Mouse (Mus musculus) lung, adult 18-20 months (tissue): Measurements from ENCODE around the gene Ctnnd2.
A peak's percentile ranks its signal among the peaks of the same experiment; 100 is the strongest.
"Not testable (repeated sequence)": the region's sequence is repeated elsewhere in the genome, so short reads cannot be mapped to it uniquely, and the experiment has no call there.

Experiments used
- DNase-seq, 2 experiments: peaks; one replicate each; pipeline ENCODE4 v3.0.0; 2022; ENCODE audit warnings: mixed read lengths in 2 of 2

Gene Ctnnd2

GRCm38 (mm10) chr15:30172391-30173281 is at the start of gene Ctnnd2:
Gene Ctnnd2 (plus strand): TSS chr15:30172593.
- DNase-seq: peak; percentile 26 to 43

- no peak for DNase-seq
Observed at GRCm38 (mm10) chr15:30130705-30131104, 41.7 kb upstream of the Ctnnd2 start.

- DNase-seq: not testable (repeated sequence)
Observed at GRCm38 (mm10) chr15:30139626-30140025, 32.8 kb upstream of the Ctnnd2 start.

- DNase-seq: no peak
Observed at GRCm38 (mm10) chr15:30145413-30145812, 27.0 kb upstream of the Ctnnd2 start.

GRCm38 (mm10) chr15:30152176-30152575 is 20.2 kb upstream of the Ctnnd2 start:
- DNase-seq: no peak

GRCm38 (mm10) chr15:30157975-30158374 is 14.4 kb upstream of the Ctnnd2 start:
- DNase-seq: no peak

- DNase-seq: no peak
Observed at GRCm38 (mm10) chr15:30170031-30170430, 2.4 kb upstream of the Ctnnd2 start.

- DNase-seq: no peak
Observed at GRCm38 (mm10) chr15:30171493-30172195, 749 bp upstream of the Ctnnd2 start.

- no peak for DNase-seq
Observed at GRCm38 (mm10) chr15:30173370-30173941, 1.1 kb downstream of the Ctnnd2 start.

- no peak for DNase-seq
Observed at GRCm38 (mm10) chr15:30174321-30174720, 1.9 kb downstream of the Ctnnd2 start.

- no peak for DNase-seq
Observed at GRCm38 (mm10) chr15:30184020-30184419, 11.6 kb downstream of the Ctnnd2 start.

GRCm38 (mm10) chr15:30190872-30191271 is 18.5 kb downstream of the Ctnnd2 start:
- no peak for DNase-seq

GRCm38 (mm10) chr15:30191931-30192668 is 19.7 kb downstream of the Ctnnd2 start:
- no peak for DNase-seq

GRCm38 (mm10) chr15:30198429-30198828 is 26.0 kb downstream of the Ctnnd2 start:
- DNase-seq: no peak

GRCm38 (mm10) chr15:30199785-30200184 is 27.4 kb downstream of the Ctnnd2 start:
- DNase-seq: no peak

GRCm38 (mm10) chr15:30201211-30201610 is 28.8 kb downstream of the Ctnnd2 start:
- DNase-seq: no peak

- DNase-seq: no peak
Observed at GRCm38 (mm10) chr15:30201617-30202016, 29.2 kb downstream of the Ctnnd2 start.

- DNase-seq: no peak
Observed at GRCm38 (mm10) chr15:30212746-30213145, 40.4 kb downstream of the Ctnnd2 start.

GRCm38 (mm10) chr15:30215871-30216270 is 43.5 kb downstream of the Ctnnd2 start:
- no peak for DNase-seq

- DNase-seq: no peak
Observed at GRCm38 (mm10) chr15:30229112-30229511, 56.7 kb downstream of the Ctnnd2 start.

- DNase-seq: no peak
Observed at GRCm38 (mm10) chr15:30235210-30236034, 63.0 kb downstream of the Ctnnd2 start.

GRCm38 (mm10) chr15:30240881-30241280 is 68.5 kb downstream of the Ctnnd2 start:
- no peak for DNase-seq
